Mouse (Mus musculus) kidney, embryonic 14.5 days (tissue): ENCODE data around the gene Ip6k2. TPM values are rescaled to one million over a fixed set of nuclear protein-coding genes. Genes with fewer than 3 reads are reported as not detected.

Experiments used
- ATAC-seq: fragments of 200-750 bp; cut with Nextera tagmentation; 2 replicates; pipeline ENCODE4 v1.8.0; 2017; ENCODE audit warnings: moderate number of reproducible peaks, mild to moderate bottlenecking, moderate TSS enrichment, moderate library complexity; ENCODE audit not compliant: low FRiP score, low TSS enrichment
- H3K27ac ChIP-seq: fragments of 300-500 bp; sonication (generic); 2 replicates; pipeline ENCODE4 v1.5.1; 2014; ENCODE audit warnings: low read depth, mild to moderate bottlenecking, low read length, moderate library complexity, mixed read lengths
- H3K27me3 ChIP-seq: fragments of 300-500 bp; sonication (generic); 2 replicates; pipeline ENCODE4 v1.6.1; 2014; ENCODE audit warnings: mild to moderate bottlenecking, low read length; ENCODE audit not compliant: control insufficient read depth, insufficient read depth
- H3K36me3 ChIP-seq: fragments of 300-500 bp; sonication (generic); 2 replicates; pipeline ENCODE4 v1.6.1; 2014; ENCODE audit warnings: low read length, mixed read lengths; ENCODE audit not compliant: control insufficient read depth, insufficient read depth
- H3K4me1 ChIP-seq: fragments of 300-500 bp; sonication (generic); 2 replicates; pipeline ENCODE4 v1.6.1; 2014; ENCODE audit warnings: low read length, mixed read lengths; ENCODE audit not compliant: control insufficient read depth, insufficient read depth
- H3K4me2 ChIP-seq: fragments of 300-500 bp; sonication (generic); replicated peaks from 2 replicates; pipeline ENCODE4 v1.6.1; 2014; ENCODE audit warnings: low read depth, mild to moderate bottlenecking, low read length
- H3K4me3 ChIP-seq: fragments of 300-500 bp; sonication (generic); 2 replicates; pipeline ENCODE4 v1.5.1; 2014; ENCODE audit warnings: mild to moderate bottlenecking, low read length
- H3K9ac ChIP-seq: fragments of 300-500 bp; sonication (generic); 2 replicates; pipeline ENCODE4 v1.6.1; 2014; ENCODE audit warnings: low read depth, mild to moderate bottlenecking, low read length, moderate library complexity
- H3K9me3 ChIP-seq: fragments of 300-500 bp; sonication (generic); 2 replicates; pipeline ENCODE4 v1.6.1; 2016; ENCODE audit warnings: low read length; ENCODE audit not compliant: control insufficient read depth
- WGBS: fragments of 180-500 bp; shearing (Covaris S2); extraction: QIAGEN DNeasy Blood & Tissue Kit; methylation state at CpG from one replicate; pipeline ENCODE4 v1.1.7; 2014; 5-methylcytosine and 5-hydroxymethylcytosine counted together
- polyA plus RNA-seq: library from polyadenylated mRNA; unstranded; fragments of >200 nt; fragmentation: Nextera tagmentation; extraction: Ambion mirVana; gene quantifications from 2 replicates; pipeline ENCODE4 v1.2.1, GENCODE M21; 2014

Gene Ip6k2
- polyA plus RNA-seq = 125 and 134 TPM in 2 replicates

- peak within 1 kb of the TSS; percentile 98 for H3K9ac ChIP-seq
- peak within 1 kb of the TSS; percentile 90 for H3K27ac ChIP-seq
- peak within 1 kb of the TSS; percentile 75 for H3K4me3 ChIP-seq
- H3K4me2 ChIP-seq = peak within 1 kb of the TSS; percentile 78
- no peaks in the 10 kb centered on the region for H3K27me3 ChIP-seq
- peaks cover 8% of the 10 kb centered on the region; the same call in 1 of the 2 replicates for H3K36me3 ChIP-seq
- under 1% methylated on average over 56 of the region's 56 CpGs for WGBS
- peaks cover 28% of the 10 kb centered on the region for H3K4me1 ChIP-seq
- peak; percentile 99 for ATAC-seq
- H3K9me3 ChIP-seq = no peaks in the 10 kb centered on the region
Measured at GRCm38 (mm10) chr9:108783548-108784463, at the start of gene Ip6k2. Ip6k2 (plus strand) TSS chr9:108783796.

- Histone ChIP-seq H3K27me3 (no peaks in the 10 kb centered on the region), H3K27ac (no peak overlapping the region), H3K36me3 (peaks cover 24% of the 10 kb centered on the region), H3K4me1 (no peaks in the 10 kb centered on the region), H3K4me2 (no peak overlapping the region), H3K4me3 (no peak overlapping the region), H3K9me3 (no peaks in the 10 kb centered on the region), H3K9ac (no peak overlapping the region)
- no peak for ATAC-seq
Measured at GRCm38 (mm10) chr9:108734626-108735025, 49.0 kb upstream of the Ip6k2 start.

GRCm38 (mm10) chr9:108739239-108739638 lies 44.4 kb upstream of the Ip6k2 start:
- H3K4me3 ChIP-seq = no peak overlapping the region
- 20% methylated on average over 3 of the region's 3 CpGs for WGBS
- no peak overlapping the region for H3K27ac ChIP-seq
- no peaks in the 10 kb centered on the region for H3K4me1 ChIP-seq
- no peak for ATAC-seq
- no peaks in the 10 kb centered on the region for H3K9me3 ChIP-seq
- no peaks in the 10 kb centered on the region for H3K27me3 ChIP-seq
- peaks cover 39% of the 10 kb centered on the region; the same call in 1 of the 2 replicates for H3K36me3 ChIP-seq
- no peak overlapping the region for H3K9ac ChIP-seq
- H3K4me2 ChIP-seq = no peak overlapping the region

GRCm38 (mm10) chr9:108740062-108740461 lies 43.5 kb upstream of the Ip6k2 start:
- H3K27ac ChIP-seq = no peak overlapping the region
- no peak overlapping the region for H3K9ac ChIP-seq
- H3K9me3 ChIP-seq = no peaks in the 10 kb centered on the region
- no peak overlapping the region for H3K4me2 ChIP-seq
- H3K27me3 ChIP-seq = no peaks in the 10 kb centered on the region
- peaks cover 38% of the 10 kb centered on the region; the same call in 1 of the 2 replicates for H3K36me3 ChIP-seq
- no peaks in the 10 kb centered on the region for H3K4me1 ChIP-seq
- no peak overlapping the region for H3K4me3 ChIP-seq
- WGBS = 98% methylated on average over 1 of the region's 1 CpGs
- no peak for ATAC-seq

DNA sequence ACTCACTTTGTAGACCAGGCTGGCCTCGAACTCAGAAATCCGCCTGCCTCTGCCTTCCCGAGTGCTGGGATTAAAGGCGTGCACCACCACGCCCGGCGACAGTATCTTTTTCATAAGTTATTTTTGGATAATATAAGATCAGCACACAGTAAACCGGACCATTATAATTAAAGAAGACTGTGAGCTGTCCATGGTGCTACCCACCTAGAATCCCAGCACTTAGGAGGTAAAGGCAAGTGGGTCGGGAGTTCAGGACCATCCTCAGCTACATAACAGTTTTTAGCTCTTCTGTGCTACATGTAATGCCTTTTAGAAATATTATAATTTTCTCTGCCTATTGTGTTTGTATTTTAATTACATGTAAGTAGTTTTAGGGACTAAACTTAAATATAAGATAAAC lies 41.5 kb upstream of the Ip6k2 start:
- no peaks in the 10 kb centered on the region for H3K9me3 ChIP-seq
- peaks cover 48% of the 10 kb centered on the region for H3K36me3 ChIP-seq
- H3K4me2 ChIP-seq = no peak overlapping the region
- H3K4me3 ChIP-seq = no peak overlapping the region
- no peaks in the 10 kb centered on the region for H3K27me3 ChIP-seq
- H3K4me1 ChIP-seq = no peaks in the 10 kb centered on the region
- WGBS = 90% methylated on average over 9 of the region's 9 CpGs
- no peak overlapping the region for H3K27ac ChIP-seq
- ATAC-seq = no peak
- no peak overlapping the region for H3K9ac ChIP-seq

- no peak overlapping the region for H3K9ac ChIP-seq
- no peak overlapping the region for H3K4me2 ChIP-seq
- no peaks in the 10 kb centered on the region for H3K27me3 ChIP-seq
- peaks cover 43% of the 10 kb centered on the region for H3K36me3 ChIP-seq
- no peak overlapping the region for H3K27ac ChIP-seq
- no peak overlapping the region for H3K4me3 ChIP-seq
- WGBS = 83% methylated on average over 14 of the region's 14 CpGs
- no peak for ATAC-seq
- no peaks in the 10 kb centered on the region for H3K4me1 ChIP-seq
- no peaks in the 10 kb centered on the region for H3K9me3 ChIP-seq
Measured at GRCm38 (mm10) chr9:108746876-108747499, 36.6 kb upstream of the Ip6k2 start.

GRCm38 (mm10) chr9:108747694-108748093 lies 35.9 kb upstream of the Ip6k2 start:
- no peak for ATAC-seq
- Histone ChIP-seq H3K4me3 (no peak overlapping the region), H3K27me3 (no peaks in the 10 kb centered on the region), H3K27ac (no peak overlapping the region), H3K4me1 (no peaks in the 10 kb centered on the region), H3K9ac (no peak overlapping the region), H3K4me2 (no peak overlapping the region), H3K9me3 (no peaks in the 10 kb centered on the region), H3K36me3 (peaks cover 43% of the 10 kb centered on the region)
- WGBS = 92% methylated on average over 3 of the region's 3 CpGs

GRCm38 (mm10) chr9:108748600-108749183 lies 34.9 kb upstream of the Ip6k2 start:
- Histone ChIP-seq H3K27me3 (no peaks in the 10 kb centered on the region), H3K36me3 (peaks cover 36% of the 10 kb centered on the region), H3K9ac (no peak overlapping the region), H3K4me3 (no peak overlapping the region), H3K27ac (no peak overlapping the region), H3K4me2 (no peak overlapping the region), H3K9me3 (no peaks in the 10 kb centered on the region), H3K4me1 (no peaks in the 10 kb centered on the region)
- 83% methylated on average over 11 of the region's 11 CpGs for WGBS
- no peak for ATAC-seq

DNA sequence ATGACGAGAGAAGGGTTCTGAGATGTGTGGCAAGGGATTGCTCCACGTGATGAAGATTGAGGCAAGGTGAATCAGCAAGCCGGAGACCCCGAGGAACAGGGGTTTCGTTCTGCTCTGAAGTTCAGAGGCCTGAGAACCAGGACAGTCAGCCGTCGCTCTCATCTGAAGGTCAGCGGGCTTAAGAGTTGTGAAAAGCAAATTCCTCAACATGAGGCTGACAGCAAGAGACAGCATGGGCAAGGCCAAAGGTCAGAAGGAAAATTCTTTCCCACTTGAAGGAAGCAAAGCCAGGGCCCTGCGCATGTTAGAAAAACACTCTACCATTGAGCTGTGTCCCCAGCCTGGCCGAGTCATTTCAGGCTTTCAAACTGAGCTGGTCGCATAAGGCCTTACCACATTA lies 33.0 kb upstream of the Ip6k2 start:
- no peak overlapping the region for H3K27ac ChIP-seq
- no peaks in the 10 kb centered on the region for H3K27me3 ChIP-seq
- H3K4me3 ChIP-seq = no peak overlapping the region
- peaks cover 20% of the 10 kb centered on the region for H3K36me3 ChIP-seq
- WGBS = 85% methylated on average over 11 of the region's 11 CpGs
- H3K9ac ChIP-seq = no peak overlapping the region
- no peak for ATAC-seq
- no peak overlapping the region for H3K4me2 ChIP-seq
- no peaks in the 10 kb centered on the region for H3K9me3 ChIP-seq
- H3K4me1 ChIP-seq = no peaks in the 10 kb centered on the region
